Mouse (Mus musculus) midbrain, embryonic 14.5 days (tissue): ENCODE measurements around the gene 4931409K22Rik. TPM values are rescaled to one million over a fixed set of nuclear protein-coding genes. Genes with fewer than 3 reads are reported as not detected.

Experiments used
- ATAC-seq: fragments of 200-750 bp; cut with Nextera tagmentation; 2 replicates; pipeline ENCODE4 v1.8.0; 2017; ENCODE audit warnings: moderate number of reproducible peaks, moderate library complexity; ENCODE audit not compliant: low FRiP score, low TSS enrichment
- DNase-seq: peaks from one replicate; pipeline ENCODE4 v3.0.0-alpha.2; 2015
- H3K27ac ChIP-seq: fragments of 300-500 bp; sonication (generic); replicated peaks from 2 replicates; pipeline ENCODE4 v1.5.1; 2014; ENCODE audit warnings: mild to moderate bottlenecking, low read depth, low read length, moderate library complexity
- H3K27me3 ChIP-seq: fragments of 300-500 bp; sonication (generic); 2 replicates; pipeline ENCODE4 v1.6.1; 2014; ENCODE audit warnings: low read length, control low read depth, mixed read lengths; ENCODE audit not compliant: control insufficient read depth, insufficient read depth
- H3K36me3 ChIP-seq: fragments of 300-500 bp; sonication (generic); 2 replicates; pipeline ENCODE4 v1.6.1; 2014; ENCODE audit warnings: low read length, control low read depth; ENCODE audit not compliant: control insufficient read depth, insufficient read depth
- H3K4me1 ChIP-seq: fragments of 300-500 bp; sonication (generic); 2 replicates; pipeline ENCODE4 v1.6.1; 2014; ENCODE audit warnings: mild to moderate bottlenecking, antibody characterized with exemption, low read length, control low read depth; ENCODE audit not compliant: control insufficient read depth, insufficient read depth
- H3K4me2 ChIP-seq: fragments of 300-500 bp; sonication (generic); 2 replicates; pipeline ENCODE4 v1.6.1; 2014; ENCODE audit warnings: mild to moderate bottlenecking, low read length, moderate library complexity
- H3K4me3 ChIP-seq: fragments of 300-500 bp; sonication (generic); replicated peaks from 2 replicates; pipeline ENCODE4 v1.5.1; 2014; ENCODE audit warnings: low read depth, low read length
- H3K9ac ChIP-seq: fragments of 300-500 bp; sonication (generic); replicated peaks from 2 replicates; pipeline ENCODE4 v1.6.1; 2014; ENCODE audit warnings: mild to moderate bottlenecking, low read length, moderate library complexity
- H3K9me3 ChIP-seq: fragments of 300-500 bp; sonication (generic); 2 replicates; pipeline ENCODE4 v1.6.1; 2016; ENCODE audit warnings: low read length, control low read depth, mixed read lengths; ENCODE audit not compliant: control insufficient read depth
- WGBS: fragments of 180-500 bp; shearing (Covaris S2); extraction: QIAGEN DNeasy Blood & Tissue Kit; methylation state at CpG from one replicate; pipeline ENCODE4 v1.1.7; 2014; 5-methylcytosine and 5-hydroxymethylcytosine counted together
- polyA plus RNA-seq: library from polyadenylated mRNA; unstranded; fragments of >200 nt; fragmentation: Nextera tagmentation; extraction: Ambion mirVana; gene quantifications from 2 replicates; pipeline ENCODE4 v1.2.1, GENCODE M21; 2014

4931409K22Rik gene
- polyA plus RNA-seq, 1 experiment from 2014 or later, result not detected

GRCm38 (mm10) chr5:24601911-24602750 is 45.5 kb upstream of the 4931409K22Rik start:
- H3K4me1 ChIP-seq, result peaks cover 81% of the 10 kb centered on the region
- H3K9me3 ChIP-seq, result no peaks in the 10 kb centered on the region
- DNase-seq (peak; percentile 89), ATAC-seq (peak; percentile 46)
- H3K27ac ChIP-seq, result peak overlapping the region; percentile 99
- no peaks in the 10 kb centered on the region for H3K27me3 ChIP-seq
- H3K4me2 ChIP-seq, result peak overlapping the region; percentile 97
- WGBS, result under 1% methylated on average over 73 of the region's 73 CpGs
- peak overlapping the region; percentile 86 for H3K9ac ChIP-seq
- H3K4me3 ChIP-seq, result peak overlapping the region; percentile 61
- H3K36me3 ChIP-seq, result no peaks in the 10 kb centered on the region

DNA sequence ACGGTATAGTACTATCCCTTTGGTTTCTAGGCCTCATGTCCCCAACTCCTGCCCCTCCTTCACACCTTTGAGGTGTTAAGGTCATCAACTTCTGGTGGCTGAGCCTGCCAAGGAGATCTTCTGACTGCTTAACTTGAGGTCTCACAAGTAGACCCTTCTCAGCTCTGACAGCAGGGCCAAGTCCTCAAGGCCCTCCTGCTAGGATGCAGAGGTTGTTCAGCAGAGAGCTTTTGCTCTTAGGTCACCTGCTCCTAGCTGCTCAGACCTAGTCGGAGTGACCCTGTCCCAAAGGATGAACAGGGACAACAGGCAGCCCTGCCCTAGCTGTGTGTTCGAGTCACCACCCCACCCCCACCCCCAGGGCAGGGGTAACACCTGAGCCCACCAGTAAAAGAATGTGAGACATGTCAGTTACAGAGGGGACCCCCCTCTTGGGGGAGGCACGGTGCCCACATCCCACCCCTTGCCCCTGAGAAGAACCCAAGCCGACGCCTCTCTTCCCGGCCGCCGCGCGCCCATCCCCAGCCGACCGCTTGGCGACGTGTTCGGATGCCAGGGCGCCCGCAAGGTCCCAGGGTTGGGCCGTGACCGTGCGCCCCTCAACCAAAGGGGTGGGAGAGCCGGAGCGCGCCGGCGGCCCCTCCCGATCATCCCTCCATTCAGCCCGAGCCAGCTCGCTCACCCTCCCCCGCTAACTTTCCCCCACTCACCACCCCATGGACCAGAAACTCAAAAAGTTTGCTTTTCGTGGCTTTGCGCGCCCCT is 44.6 kb upstream of the 4931409K22Rik start:
- Histone ChIP-seq H3K4me1 (peaks cover 81% of the 10 kb centered on the region), H3K27ac (peak overlapping the region; percentile 99), H3K9me3 (no peaks in the 10 kb centered on the region), H3K4me2 (peak overlapping the region; percentile 97), H3K36me3 (no peaks in the 10 kb centered on the region), H3K9ac (peak overlapping the region; percentile 86), H3K4me3 (peak overlapping the region; percentile 61), H3K27me3 (no peaks in the 10 kb centered on the region)
- DNase-seq (no peak), ATAC-seq (no peak)
- WGBS, result 1% methylated on average over 33 of the region's 33 CpGs

- Histone ChIP-seq H3K9me3 (no peaks in the 10 kb centered on the region), H3K4me3 (peak overlapping the region; percentile 61), H3K27me3 (no peaks in the 10 kb centered on the region), H3K4me1 (peaks cover 81% of the 10 kb centered on the region), H3K9ac (no peak overlapping the region), H3K27ac (no peak overlapping the region), H3K4me2 (peak overlapping the region; percentile 97), H3K36me3 (peaks cover 5% of the 10 kb centered on the region)
- WGBS, result 62% methylated on average over 2 of the region's 2 CpGs
- DNase-seq (no peak), ATAC-seq (no peak)
Measured at GRCm38 (mm10) chr5:24600236-24600635, 43.6 kb upstream of the 4931409K22Rik start.

GRCm38 (mm10) chr5:24599137-24599536 is 42.5 kb upstream of the 4931409K22Rik start:
- no peak for ATAC-seq
- peak overlapping the region; percentile 77 for H3K27ac ChIP-seq
- no peaks in the 10 kb centered on the region for H3K9me3 ChIP-seq
- H3K4me3 ChIP-seq, result peak overlapping the region; percentile 51
- H3K27me3 ChIP-seq, result no peaks in the 10 kb centered on the region
- no peak for DNase-seq
- H3K4me1 ChIP-seq, result peaks cover 78% of the 10 kb centered on the region
- peak overlapping the region; percentile 95 for H3K4me2 ChIP-seq
- H3K36me3 ChIP-seq, result peaks cover 16% of the 10 kb centered on the region
- WGBS, result 14% methylated on average over 8 of the region's 8 CpGs
- peak overlapping the region; percentile 80 for H3K9ac ChIP-seq

DNA sequence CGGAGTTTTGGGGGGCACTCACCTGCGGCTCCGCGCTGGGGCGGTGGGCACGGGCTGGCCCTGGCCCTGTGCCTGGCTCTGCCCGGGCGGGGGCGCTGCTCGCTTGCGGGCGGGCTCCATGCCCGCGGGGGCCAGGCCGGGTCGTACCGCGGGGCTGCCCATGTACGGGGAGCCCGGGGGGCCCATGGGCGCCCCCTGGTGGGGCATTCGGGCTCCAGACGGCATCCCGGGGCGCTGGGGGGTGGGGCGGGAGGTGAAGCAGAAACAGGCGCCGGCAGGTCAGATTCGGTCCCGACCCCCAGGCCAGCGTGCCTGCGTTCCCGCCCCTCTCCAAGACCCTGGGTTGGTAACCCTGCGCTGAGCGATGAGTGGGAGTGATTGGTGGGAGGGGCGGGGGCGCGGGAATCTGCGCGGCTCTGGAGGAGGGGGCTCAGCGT is 42.0 kb upstream of the 4931409K22Rik start:
- ATAC-seq (peak; percentile 34; the same call in 1 of the 2 replicates), DNase-seq (peak; percentile 84)
- peak overlapping the region; percentile 95 for H3K4me2 ChIP-seq
- peak overlapping the region; percentile 77 for H3K27ac ChIP-seq
- WGBS, result 0% methylated on average over 40 of the region's 41 CpGs
- peaks cover 21% of the 10 kb centered on the region for H3K36me3 ChIP-seq
- H3K4me1 ChIP-seq, result peaks cover 73% of the 10 kb centered on the region
- peak overlapping the region; percentile 80 for H3K9ac ChIP-seq
- no peaks in the 10 kb centered on the region for H3K27me3 ChIP-seq
- H3K4me3 ChIP-seq, result peak overlapping the region; percentile 51
- H3K9me3 ChIP-seq, result no peaks in the 10 kb centered on the region

- DNase-seq, result peak; percentile 49
- whole genome bisulfite sequencing, result 21% methylated on average over 15 of the region's 15 CpGs
- Histone ChIP-seq H3K27me3 (no peaks in the 10 kb centered on the region), H3K4me1 (peaks cover 67% of the 10 kb centered on the region), H3K4me2 (peak overlapping the region; percentile 95), H3K36me3 (peaks cover 27% of the 10 kb centered on the region), H3K9ac (peak overlapping the region; percentile 80), H3K27ac (peak overlapping the region; percentile 77), H3K4me3 (peak overlapping the region; percentile 51), H3K9me3 (no peaks in the 10 kb centered on the region)
- ATAC-seq, result no peak
Measured at GRCm38 (mm10) chr5:24597901-24598569, 41.4 kb upstream of the 4931409K22Rik start.

DNA sequence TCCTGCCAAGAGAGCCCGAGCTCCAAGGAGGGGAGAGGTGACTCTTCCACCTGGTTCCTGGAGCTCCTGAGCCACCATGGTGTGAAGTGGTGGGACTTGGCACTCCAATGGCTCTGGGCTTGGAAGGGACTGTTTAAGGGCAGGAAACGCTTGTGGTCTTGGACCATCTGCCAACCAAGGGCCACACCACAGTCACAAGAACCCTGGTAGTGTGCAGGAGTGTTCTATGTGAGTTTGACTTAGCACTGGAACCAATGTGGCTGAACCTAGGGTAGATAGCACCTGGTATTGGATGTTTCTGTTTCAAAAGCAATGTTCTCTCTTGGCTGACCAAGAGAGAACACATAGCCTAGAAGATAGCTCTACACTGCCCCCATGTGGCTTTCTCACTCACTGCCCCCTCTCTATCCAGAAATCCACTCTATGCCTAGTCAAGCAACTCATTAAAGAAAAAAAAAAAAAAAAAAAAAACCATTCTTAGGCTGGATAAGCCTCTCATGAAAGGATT is 40.7 kb upstream of the 4931409K22Rik start:
- ATAC-seq (peak; percentile 28), DNase-seq (peak; percentile 90)
- Histone ChIP-seq H3K4me3 (peak overlapping the region; percentile 24), H3K9ac (peak overlapping the region; percentile 46; the same call in 1 of the 2 replicates), H3K4me2 (peak overlapping the region; percentile 56), H3K27ac (peak overlapping the region; percentile 93), H3K36me3 (peaks cover 34% of the 10 kb centered on the region), H3K9me3 (no peaks in the 10 kb centered on the region), H3K27me3 (no peaks in the 10 kb centered on the region), H3K4me1 (peaks cover 62% of the 10 kb centered on the region)
- 25% methylated on average over 2 of the region's 2 CpGs for WGBS

DNA sequence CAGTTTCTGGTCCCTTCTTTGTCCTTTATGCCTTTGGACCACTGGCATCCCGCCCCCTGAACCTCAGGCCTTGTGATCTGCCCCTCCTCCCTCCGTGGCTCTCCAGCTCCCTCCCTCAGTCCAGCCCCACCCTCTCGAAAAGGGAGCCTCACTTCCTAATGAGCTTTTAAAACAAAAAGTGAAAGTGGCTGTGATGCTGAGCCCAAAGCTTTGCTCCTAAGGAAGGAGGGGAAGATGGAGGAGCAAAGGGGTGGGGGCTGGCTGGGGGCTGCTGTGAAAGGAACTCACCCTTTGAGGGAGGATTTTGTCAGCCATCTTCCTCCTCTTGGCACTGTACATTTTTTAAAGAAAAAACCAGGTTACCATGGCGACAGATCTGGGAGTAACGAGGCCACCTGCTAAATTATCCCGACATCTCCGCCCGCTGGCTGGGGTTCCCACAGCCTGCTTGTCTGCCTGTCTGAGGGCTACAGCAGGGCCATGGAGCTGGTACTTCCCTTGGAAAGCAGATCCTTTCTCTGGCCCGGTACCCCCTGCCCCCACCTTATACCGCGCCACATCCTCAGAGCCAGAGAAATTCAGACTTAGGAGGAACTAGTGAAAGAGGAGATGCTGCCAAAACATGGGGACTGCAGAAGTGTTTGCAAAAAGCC is 40.0 kb upstream of the 4931409K22Rik start:
- H3K27me3 ChIP-seq, result no peaks in the 10 kb centered on the region
- 2% methylated on average over 11 of the region's 11 CpGs for WGBS
- H3K9me3 ChIP-seq, result no peaks in the 10 kb centered on the region

More for the DNA sequence above, 40.0 kb upstream of the 4931409K22Rik start:
- H3K4me1 ChIP-seq, result peaks cover 58% of the 10 kb centered on the region
- H3K36me3 ChIP-seq, result peaks cover 41% of the 10 kb centered on the region
- peak overlapping the region; percentile 56 for H3K4me2 ChIP-seq
- ATAC-seq (peak; percentile 46; the same call in 1 of the 2 replicates), DNase-seq (peak; percentile 88)
- peak overlapping the region; percentile 46 for H3K9ac ChIP-seq
- peak overlapping the region; percentile 93 for H3K27ac ChIP-seq
- peak overlapping the region; percentile 24 for H3K4me3 ChIP-seq
